Mouse (Mus musculus): ENCODE measurements at regions not wholly inside any gene's neighbourhood (a gene's known extent, or its start where the extent isn't known, plus 50 kb on each side); places are given as distances from the start of the nearest gene placed in this dataset.
A peak's percentile ranks its signal among the peaks of the same experiment; 100 is the strongest.

DNA sequence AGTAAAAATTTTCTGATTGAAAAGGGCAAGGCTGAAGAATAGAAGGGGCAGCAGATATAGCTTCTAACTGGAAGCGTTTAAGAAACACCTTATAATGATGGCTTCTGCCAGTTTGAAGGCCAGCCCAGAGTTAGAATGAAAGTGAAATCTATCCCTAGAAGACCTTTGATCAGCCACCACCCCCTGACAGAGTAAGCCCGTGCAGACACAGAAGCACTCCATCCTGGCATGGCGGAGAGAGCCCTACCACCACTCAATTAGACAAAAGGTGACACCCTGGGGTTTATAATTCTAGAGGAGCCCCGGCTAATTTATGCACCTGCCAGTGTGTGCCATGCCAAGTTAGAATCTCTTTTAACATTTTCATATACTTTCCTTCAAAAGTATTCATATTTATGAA is 233.4 kb upstream of the Sash1 start:
- peak; percentile 14 for DNase-seq (ENCODE audit: low spot score)

DNA sequence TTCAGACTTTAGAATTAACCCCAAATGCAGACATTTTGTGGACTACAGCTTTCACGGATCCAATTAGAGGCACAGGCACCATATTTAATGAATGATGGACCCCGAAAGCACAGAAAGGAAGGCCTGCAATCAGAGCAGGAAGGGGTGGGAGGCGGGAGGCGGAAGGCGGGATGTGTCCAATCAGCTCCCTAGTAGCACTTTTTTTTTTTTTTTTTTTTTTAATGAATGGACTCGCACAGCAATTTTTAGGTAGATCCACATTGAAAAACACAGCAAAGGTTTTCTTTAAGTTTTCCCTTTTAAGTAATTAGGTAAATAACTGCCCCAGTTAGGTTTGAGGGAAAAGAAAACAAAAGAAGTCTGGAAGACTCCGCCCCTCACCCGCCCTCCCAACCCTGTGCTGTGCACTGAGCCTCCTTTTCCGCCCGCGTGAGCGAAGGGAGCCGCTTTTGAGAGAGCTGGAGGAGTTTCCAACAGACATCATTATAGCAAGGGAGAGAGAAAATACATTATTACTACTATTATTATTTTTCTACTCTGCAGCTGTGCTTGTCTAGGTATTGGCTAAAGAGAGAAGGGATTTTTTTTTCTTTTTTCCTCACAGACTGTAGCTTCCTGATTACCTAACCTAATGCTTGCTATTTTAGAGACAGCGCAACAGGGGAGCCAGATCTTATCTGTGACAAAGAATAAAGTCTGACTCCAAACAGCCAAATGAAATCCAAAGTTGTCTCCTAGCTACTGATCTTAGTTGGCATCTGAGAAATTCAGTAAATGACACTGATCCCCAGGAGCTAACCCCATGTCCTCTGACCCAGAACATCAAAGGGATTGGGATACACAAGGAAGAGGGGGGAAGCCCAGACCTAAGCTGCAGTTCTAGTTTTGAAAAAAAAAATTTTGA is 232.0 kb upstream of the Sash1 start:
- H3K27ac ChIP-seq (replicated peaks) = peak overlapping the region; percentile 78
- no peaks in the 10 kb centered on the region for H3K27me3 ChIP-seq (replicated peaks; ENCODE audit: low read depth, poor library complexity, severe bottlenecking)
- H3K9me3 ChIP-seq = no peaks in the 10 kb centered on the region
- peaks cover 31% of the 10 kb centered on the region for H3K4me1 ChIP-seq
- peak overlapping the region; percentile 43 for H3K4me3 ChIP-seq
- H3K36me3 ChIP-seq (replicated peaks) = no peaks in the 10 kb centered on the region
- peak; percentile 64 for DNase-seq (ENCODE audit: low spot score)
- WGBS = 17% methylated on average over 14 of the region's 14 CpGs

More for the DNA sequence above, 233.4 kb upstream of the Sash1 start:
- H3K9me3 ChIP-seq = no peaks in the 10 kb centered on the region
- H3K27ac ChIP-seq (replicated peaks) = no peak overlapping the region
- no peak overlapping the region for H3K4me3 ChIP-seq
- no peaks in the 10 kb centered on the region for H3K27me3 ChIP-seq (replicated peaks; ENCODE audit: low read depth, poor library complexity, severe bottlenecking)
- H3K36me3 ChIP-seq (replicated peaks) = no peaks in the 10 kb centered on the region
- WGBS = 14% methylated on average over 4 of the region's 4 CpGs
- peaks cover 31% of the 10 kb centered on the region for H3K4me1 ChIP-seq

DNA sequence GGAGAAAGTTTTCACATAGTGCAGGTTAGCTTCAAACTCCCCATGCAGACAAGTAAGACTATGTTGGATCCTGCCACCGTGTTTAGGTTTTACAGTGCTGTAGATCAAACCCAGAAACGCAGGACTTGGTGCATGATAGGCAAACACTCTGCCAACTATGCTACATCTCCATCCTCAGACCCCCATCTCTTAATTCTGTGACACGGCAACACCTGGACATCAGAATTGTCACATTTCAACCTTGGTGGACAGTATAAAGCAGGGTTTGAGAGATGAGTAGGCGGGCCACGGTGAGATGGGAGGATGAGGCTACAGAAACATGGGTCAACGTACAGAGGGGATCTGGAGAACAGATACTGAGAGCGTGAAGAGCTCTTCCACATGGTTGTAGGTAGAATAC is 231.3 kb upstream of the Sash1 start:
- H3K9me3 ChIP-seq = no peaks in the 10 kb centered on the region
- WGBS = 90% methylated on average over 7 of the region's 7 CpGs
- H3K36me3 ChIP-seq (replicated peaks) = no peaks in the 10 kb centered on the region
- H3K27ac ChIP-seq (replicated peaks) = peak overlapping the region; percentile 78
- H3K4me1 ChIP-seq = peaks cover 31% of the 10 kb centered on the region
- no peak for DNase-seq (ENCODE audit: low spot score)
- H3K4me3 ChIP-seq = peak overlapping the region; percentile 43
- H3K27me3 ChIP-seq (replicated peaks; ENCODE audit: low read depth, poor library complexity, severe bottlenecking) = no peaks in the 10 kb centered on the region

DNA sequence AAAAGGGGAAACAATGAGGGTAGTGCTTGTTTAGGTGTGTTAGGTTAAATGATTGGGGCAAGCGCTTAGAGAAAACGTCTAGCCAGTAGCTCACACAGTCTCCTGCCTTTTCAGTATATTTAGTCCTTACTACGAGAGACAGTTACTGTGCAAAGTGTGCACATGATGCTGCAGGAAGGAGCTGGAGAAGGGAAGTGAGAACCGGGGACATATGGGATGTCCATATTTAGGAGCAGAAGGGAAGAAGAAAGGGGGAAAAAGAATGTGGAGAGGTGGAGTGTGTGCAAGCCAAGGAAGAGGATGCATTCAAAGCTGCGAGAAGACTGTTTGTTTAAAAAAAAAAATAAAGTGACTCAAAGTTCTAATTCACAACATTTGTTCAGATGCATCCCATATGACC is 227.8 kb upstream of the Sash1 start:
- DNase-seq (ENCODE audit: low spot score) = no peak
- Histone ChIP-seq H3K27ac (replicated peaks) (no peak overlapping the region), H3K4me1 (peaks cover 16% of the 10 kb centered on the region), H3K9me3 (0 out of 2 replicates have a peak, but pooled peaks cover 2% of the 10 kb centered on the region), H3K27me3 (replicated peaks; ENCODE audit: low read depth, poor library complexity, severe bottlenecking) (no peaks in the 10 kb centered on the region), H3K36me3 (replicated peaks) (no peaks in the 10 kb centered on the region), H3K4me3 (no peak overlapping the region)
- 83% methylated on average over 5 of the region's 5 CpGs for WGBS

DNA sequence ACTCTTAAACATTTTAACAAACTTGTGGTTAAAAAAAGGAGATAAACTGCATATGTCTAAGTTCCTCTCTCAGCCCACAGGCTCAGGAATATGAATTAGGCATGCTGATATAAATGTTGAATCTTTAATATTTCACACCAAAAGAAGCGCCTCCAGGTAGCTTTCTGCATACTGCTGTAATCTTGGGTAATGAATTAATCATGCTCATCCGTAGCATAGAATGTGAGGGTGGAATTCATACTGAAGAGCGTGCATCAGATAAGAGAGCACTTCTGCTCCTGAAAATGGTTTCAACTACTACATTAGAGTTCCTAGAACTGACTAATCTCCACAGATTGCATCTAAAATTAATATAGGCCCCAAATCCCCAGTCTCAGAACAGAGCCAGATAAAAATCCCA is 225.2 kb upstream of the Sash1 start:
- WGBS = 92% methylated on average over 3 of the region's 3 CpGs

DNA sequence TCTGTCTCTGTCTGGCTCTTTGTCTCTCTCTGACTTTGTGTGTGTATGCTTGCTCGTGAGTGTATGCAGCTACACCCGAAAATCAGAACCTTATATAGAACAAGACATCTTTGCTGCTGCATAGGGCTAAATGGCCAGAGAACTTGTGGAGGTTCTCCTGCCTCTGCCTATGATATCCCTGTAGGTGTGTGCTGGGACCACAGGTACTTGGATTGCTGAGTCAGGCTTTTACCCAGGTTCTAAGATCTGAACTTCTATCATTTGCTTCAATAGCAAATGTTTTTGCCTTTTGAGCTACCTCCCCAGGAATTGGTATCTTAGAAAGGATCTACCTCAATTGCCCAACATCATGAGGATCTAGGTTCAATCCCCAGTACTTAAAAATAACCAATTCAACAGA is 210.3 kb upstream of the Sash1 start:
- no peaks in the 10 kb centered on the region for H3K36me3 ChIP-seq (replicated peaks)
- H3K27me3 ChIP-seq (replicated peaks; ENCODE audit: low read depth, poor library complexity, severe bottlenecking) = no peaks in the 10 kb centered on the region
- WGBS = 82% methylated on average over 2 of the region's 2 CpGs
- no peak overlapping the region for H3K27ac ChIP-seq (replicated peaks)
- H3K9me3 ChIP-seq = no peaks in the 10 kb centered on the region
- H3K4me1 ChIP-seq = no peaks in the 10 kb centered on the region
- DNase-seq (ENCODE audit: low spot score) = no peak
- H3K4me3 ChIP-seq = no peak overlapping the region

More for the DNA sequence above, 225.2 kb upstream of the Sash1 start:
- Histone ChIP-seq H3K4me1 (no peaks in the 10 kb centered on the region), H3K27me3 (replicated peaks; ENCODE audit: low read depth, poor library complexity, severe bottlenecking) (no peaks in the 10 kb centered on the region), H3K9me3 (0 out of 2 replicates have a peak, but pooled peaks cover 2% of the 10 kb centered on the region), H3K4me3 (no peak overlapping the region), H3K27ac (replicated peaks) (no peak overlapping the region), H3K36me3 (replicated peaks) (no peaks in the 10 kb centered on the region)
- no peak for DNase-seq (ENCODE audit: low spot score)

DNA sequence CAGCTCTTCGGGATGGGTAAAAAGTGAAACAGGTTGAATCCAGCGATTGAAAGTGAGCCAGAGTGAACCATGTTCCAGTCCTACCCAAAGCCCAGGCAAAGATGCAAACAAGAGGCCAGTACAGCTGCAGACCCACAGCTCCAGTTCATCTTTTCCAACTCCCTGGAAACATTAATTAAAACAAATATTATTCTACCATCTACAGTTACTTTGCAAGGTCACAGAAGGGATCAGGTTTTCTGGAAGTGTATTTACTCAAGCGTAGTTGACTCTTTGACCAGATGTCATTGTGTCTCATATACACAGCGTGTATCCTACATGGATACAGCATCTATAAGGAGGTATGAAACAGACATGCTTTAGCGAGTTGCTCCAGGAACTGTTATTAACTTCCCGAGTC is 209.3 kb upstream of the Sash1 start:
- DNase-seq (ENCODE audit: low spot score) = no peak
- no peaks in the 10 kb centered on the region for H3K27me3 ChIP-seq (replicated peaks; ENCODE audit: low read depth, poor library complexity, severe bottlenecking)
- WGBS = 66% methylated on average over 6 of the region's 6 CpGs
- no peaks in the 10 kb centered on the region for H3K9me3 ChIP-seq
- H3K4me3 ChIP-seq = no peak overlapping the region
- H3K4me1 ChIP-seq = no peaks in the 10 kb centered on the region
- H3K27ac ChIP-seq (replicated peaks) = no peak overlapping the region
- H3K36me3 ChIP-seq (replicated peaks) = no peaks in the 10 kb centered on the region

DNA sequence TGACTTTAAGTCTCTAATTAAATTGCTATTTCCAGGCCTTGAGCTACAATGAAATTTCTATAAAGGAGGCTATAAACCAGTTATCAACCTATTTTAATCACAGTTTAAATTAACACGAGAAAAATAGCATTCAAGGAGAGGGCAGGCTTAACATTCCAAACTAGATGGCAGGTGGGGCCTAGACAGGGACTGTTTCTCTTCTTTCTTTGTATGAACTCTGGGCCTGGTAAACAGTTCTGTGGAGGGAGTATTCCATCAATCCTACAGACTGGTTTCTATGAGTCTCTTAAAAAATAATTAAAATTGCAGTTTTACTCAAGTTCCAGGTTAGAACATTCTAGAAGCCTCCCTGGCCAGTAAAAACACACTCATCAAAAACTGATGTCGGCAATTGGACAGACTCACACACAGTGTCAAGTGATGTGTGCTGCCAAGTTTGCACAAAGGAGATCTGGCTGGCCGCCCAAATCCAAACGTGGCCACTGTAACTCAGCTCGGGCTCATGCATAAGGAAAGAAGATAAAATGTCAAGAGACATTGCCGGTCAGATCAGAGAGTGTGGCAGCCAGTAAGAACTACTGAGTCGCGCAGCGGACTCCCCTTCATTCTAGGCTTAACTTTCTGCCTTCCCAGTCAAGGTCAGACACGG is 206.5 kb upstream of the Sash1 start:
- H3K4me1 ChIP-seq = no peaks in the 10 kb centered on the region
- H3K4me3 ChIP-seq = no peak overlapping the region
- no peaks in the 10 kb centered on the region for H3K9me3 ChIP-seq
- no peaks in the 10 kb centered on the region for H3K27me3 ChIP-seq (replicated peaks; ENCODE audit: low read depth, poor library complexity, severe bottlenecking)
- H3K36me3 ChIP-seq (replicated peaks) = no peaks in the 10 kb centered on the region
- no peak for DNase-seq (ENCODE audit: low spot score)
- WGBS = 86% methylated on average over 10 of the region's 10 CpGs
- no peak overlapping the region for H3K27ac ChIP-seq (replicated peaks)

DNA sequence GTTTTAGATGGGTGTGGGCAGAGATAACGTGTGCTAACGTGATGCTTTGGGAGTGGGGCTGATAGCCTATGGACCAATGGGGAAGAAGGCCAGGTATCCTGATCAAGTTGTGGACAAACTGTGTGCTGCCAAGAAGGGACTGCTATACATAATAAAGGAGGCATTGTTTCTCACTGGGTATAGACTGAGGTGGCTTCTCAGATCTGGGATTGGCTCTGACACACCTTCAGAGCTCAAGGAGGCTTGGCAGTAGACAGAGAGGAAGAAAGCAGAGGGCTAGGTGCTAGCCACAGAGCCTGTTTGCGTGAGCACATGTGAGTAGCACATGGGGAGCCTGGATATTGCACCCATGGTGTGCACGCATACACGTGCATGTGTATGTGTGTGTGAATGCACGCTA is 205.1 kb upstream of the Sash1 start:
- Histone ChIP-seq H3K4me3 (no peak overlapping the region), H3K4me1 (no peaks in the 10 kb centered on the region), H3K9me3 (no peaks in the 10 kb centered on the region), H3K27ac (replicated peaks) (no peak overlapping the region), H3K36me3 (replicated peaks) (no peaks in the 10 kb centered on the region), H3K27me3 (replicated peaks; ENCODE audit: low read depth, poor library complexity, severe bottlenecking) (no peaks in the 10 kb centered on the region)
- DNase-seq (ENCODE audit: low spot score) = no peak
- WGBS = 85% methylated on average over 6 of the region's 6 CpGs

DNA sequence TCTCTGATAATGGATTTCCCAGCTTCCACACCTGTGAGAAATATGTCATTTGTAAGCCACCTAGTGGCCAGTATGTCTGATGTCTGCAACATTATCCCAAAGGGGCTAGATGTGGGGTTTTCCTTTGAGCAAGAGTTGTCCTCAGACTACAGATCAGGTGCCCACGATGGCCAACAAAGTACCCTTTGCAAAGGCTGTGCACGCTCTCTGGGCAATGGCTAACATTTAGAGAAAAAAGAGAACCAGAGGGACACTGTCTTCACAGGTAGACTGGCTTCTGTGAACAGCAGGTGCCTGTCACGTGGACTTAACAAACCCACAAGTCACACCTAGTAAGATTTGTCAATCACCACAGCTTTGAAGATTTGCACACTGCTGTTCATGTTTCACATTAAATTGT is 202.0 kb upstream of the Sash1 start:
- WGBS = 93% methylated on average over 3 of the region's 3 CpGs
- Histone ChIP-seq H3K9me3 (no peaks in the 10 kb centered on the region), H3K4me3 (no peak overlapping the region), H3K27ac (replicated peaks) (no peak overlapping the region), H3K4me1 (no peaks in the 10 kb centered on the region), H3K27me3 (replicated peaks; ENCODE audit: low read depth, poor library complexity, severe bottlenecking) (no peaks in the 10 kb centered on the region), H3K36me3 (replicated peaks) (no peaks in the 10 kb centered on the region)
- no peak for DNase-seq (ENCODE audit: low spot score)

DNA sequence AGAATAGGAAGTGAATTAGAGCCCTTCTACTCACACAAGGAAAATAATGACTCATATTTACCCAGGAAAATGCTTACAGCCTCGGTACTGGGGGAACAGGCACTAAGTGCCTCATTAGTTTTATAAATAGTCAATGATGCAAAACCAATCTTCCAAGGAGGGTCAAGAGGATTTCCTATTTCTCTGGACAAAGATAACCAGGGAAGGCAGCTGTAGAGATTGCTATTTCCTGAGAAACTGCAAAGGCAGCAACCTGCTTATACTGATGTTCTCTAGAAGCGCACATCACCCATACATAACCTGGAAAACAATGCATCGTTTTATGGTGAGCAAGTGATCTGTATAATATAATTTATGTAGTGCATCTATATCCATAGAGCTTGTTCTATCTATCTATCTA is 201.3 kb upstream of the Sash1 start:
- WGBS = 86% methylated on average over 3 of the region's 3 CpGs

DNA sequence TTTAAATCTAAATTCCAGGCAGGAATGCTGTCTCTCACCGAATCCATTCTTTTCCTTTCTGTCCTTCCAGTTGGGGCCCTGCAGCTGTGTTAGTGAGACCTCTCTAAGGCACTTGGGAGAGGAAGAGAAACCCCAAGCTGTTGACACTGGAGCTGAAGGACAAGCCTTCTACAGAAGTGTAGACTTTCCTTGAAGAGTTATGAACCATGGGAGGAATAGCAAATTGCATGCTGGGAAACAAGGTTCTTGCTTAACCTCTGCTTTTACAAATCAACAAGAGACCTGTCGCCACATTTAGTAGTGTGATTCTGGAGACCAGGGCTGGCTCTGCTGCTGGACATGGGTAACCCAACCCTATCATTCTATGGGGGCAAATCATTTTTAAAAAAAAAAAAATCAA is 200.8 kb upstream of the Sash1 start:
- 87% methylated on average over 2 of the region's 2 CpGs for WGBS
- Histone ChIP-seq H3K4me3 (no peak overlapping the region), H3K36me3 (replicated peaks) (no peaks in the 10 kb centered on the region), H3K27ac (replicated peaks) (no peak overlapping the region), H3K9me3 (no peaks in the 10 kb centered on the region), H3K27me3 (replicated peaks; ENCODE audit: low read depth, poor library complexity, severe bottlenecking) (no peaks in the 10 kb centered on the region), H3K4me1 (no peaks in the 10 kb centered on the region)
- no peak for DNase-seq (ENCODE audit: low spot score)

More for the DNA sequence above, 201.3 kb upstream of the Sash1 start:
- no peak for DNase-seq (ENCODE audit: low spot score)
- Histone ChIP-seq H3K4me3 (no peak overlapping the region), H3K27ac (replicated peaks) (no peak overlapping the region), H3K36me3 (replicated peaks) (no peaks in the 10 kb centered on the region), H3K4me1 (no peaks in the 10 kb centered on the region), H3K9me3 (no peaks in the 10 kb centered on the region), H3K27me3 (replicated peaks; ENCODE audit: low read depth, poor library complexity, severe bottlenecking) (no peaks in the 10 kb centered on the region)

DNA sequence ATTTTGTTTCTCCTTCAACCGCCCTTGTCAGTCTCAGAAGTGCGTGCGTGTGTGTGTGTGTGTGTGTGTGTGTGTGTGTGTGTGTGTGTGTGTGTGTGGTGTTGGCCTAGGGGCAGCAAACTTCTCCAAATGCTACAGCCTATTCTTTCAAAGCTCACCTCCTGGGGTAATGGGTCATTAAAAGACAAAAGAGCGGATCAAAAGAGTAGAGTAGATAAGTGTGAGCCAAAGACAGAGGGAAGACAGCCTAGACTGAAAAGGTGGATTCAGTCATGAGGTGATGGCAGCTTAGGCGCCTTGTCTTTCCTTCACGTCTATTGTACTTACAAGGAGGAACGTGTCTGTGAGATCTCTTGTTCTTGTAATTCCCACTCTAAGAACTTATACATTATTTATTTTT is 199.6 kb upstream of the Sash1 start:
- H3K36me3 ChIP-seq (replicated peaks) = no peaks in the 10 kb centered on the region
- 57% methylated on average over 7 of the region's 7 CpGs for WGBS
- DNase-seq (ENCODE audit: low spot score) = no peak
- H3K4me3 ChIP-seq = no peak overlapping the region
- no peaks in the 10 kb centered on the region for H3K4me1 ChIP-seq
- H3K9me3 ChIP-seq = no peaks in the 10 kb centered on the region
- H3K27ac ChIP-seq (replicated peaks) = no peak overlapping the region
- H3K27me3 ChIP-seq (replicated peaks; ENCODE audit: low read depth, poor library complexity, severe bottlenecking) = no peaks in the 10 kb centered on the region

All from embryonic facial prominence, embryonic 10.5 days (tissue).